Mouse (Mus musculus) embryonic facial prominence, embryonic 15.5 days (tissue): ENCODE results near the gene Qrich2. TPM values are rescaled to one million over a fixed set of nuclear protein-coding genes. Genes with fewer than 3 reads are reported as not detected.
A peak's percentile ranks its signal among the peaks of the same experiment; 100 is the strongest.

ENCODE experiments used
- ATAC-seq: fragments of 200-750 bp; cut with Nextera tagmentation; 2 replicates; pipeline ENCODE4 v1.8.0; 2017; ENCODE audit warnings: low read depth, moderate TSS enrichment; ENCODE audit not compliant: insufficient number of reproducible peaks, low FRiP score, low TSS enrichment
- H3K27ac ChIP-seq: fragments of 300-500 bp; sonication (generic); replicated peaks from 2 replicates; pipeline ENCODE4 v1.5.1; 2015; ENCODE audit warnings: mild to moderate bottlenecking, inconsistent platforms
- H3K27me3 ChIP-seq: fragments of 300-500 bp; sonication (generic); 2 replicates; pipeline ENCODE4 v1.6.1; 2015; ENCODE audit warnings: inconsistent platforms
- H3K36me3 ChIP-seq: fragments of 300-500 bp; sonication (generic); 2 replicates; pipeline ENCODE4 v1.6.1; 2015; ENCODE audit warnings: mild to moderate bottlenecking, inconsistent platforms
- H3K4me1 ChIP-seq: fragments of 300-500 bp; sonication (generic); 2 replicates; pipeline ENCODE4 v1.6.1; 2015; ENCODE audit warnings: inconsistent platforms
- H3K4me2 ChIP-seq: fragments of 300-500 bp; sonication (generic); replicated peaks from 2 replicates; pipeline ENCODE4 v1.6.1; 2015; ENCODE audit warnings: mild to moderate bottlenecking, inconsistent platforms
- H3K4me3 ChIP-seq: fragments of 300-500 bp; sonication (generic); replicated peaks from 2 replicates; pipeline ENCODE4 v1.5.1; 2015; ENCODE audit warnings: mild to moderate bottlenecking, inconsistent platforms
- H3K9ac ChIP-seq: fragments of 300-500 bp; sonication (generic); 2 replicates; pipeline ENCODE4 v1.6.1; 2015; ENCODE audit warnings: inconsistent platforms
- H3K9me3 ChIP-seq: fragments of 300-500 bp; sonication (generic); replicated peaks from 2 replicates; pipeline ENCODE4 v1.6.1; 2016; ENCODE audit warnings: inconsistent platforms
- WGBS: fragments of 180-500 bp; shearing (Covaris S2); methylation state at CpG from one replicate; pipeline ENCODE4 v1.1.7; 2015; 5-methylcytosine and 5-hydroxymethylcytosine counted together
- polyA plus RNA-seq: library from polyadenylated mRNA; unstranded; fragments of >200 nt; fragmentation: Nextera tagmentation; extraction: Ambion mirVana; gene quantifications from 2 replicates; pipeline ENCODE4 v1.2.1, GENCODE M21; 2015

Qrich2 gene
- polyA plus RNA-seq, 1 experiment from 2014 or later: 0.16 TPM

- peaks cover 42% of the 10 kb centered on the region for H3K4me1 ChIP-seq
- 49% methylated on average over 12 of the region's 12 CpGs for WGBS
These were observed 30.9 kb downstream of the Qrich2 start for GRCm38 (mm10) chr11:116434967-116435752.

GRCm38 (mm10) chr11:116434287-116434966, 31.6 kb downstream of the Qrich2 start:
- H3K9me3 ChIP-seq: no peaks in the 10 kb centered on the region
- H3K36me3 ChIP-seq: peaks cover 22% of the 10 kb centered on the region
- peak overlapping the region; percentile 92 for H3K27ac ChIP-seq
- H3K9ac ChIP-seq: peak overlapping the region; percentile 85
- peak; percentile 11 for ATAC-seq
- peak overlapping the region; percentile 74 for H3K4me3 ChIP-seq
- peak overlapping the region; percentile 59 for H3K4me2 ChIP-seq
- H3K27me3 ChIP-seq: no peaks in the 10 kb centered on the region
- H3K4me1 ChIP-seq: peaks cover 43% of the 10 kb centered on the region
- WGBS: under 1% methylated on average over 54 of the region's 67 CpGs

More at GRCm38 (mm10) chr11:116434967-116435752, 30.9 kb downstream of the Qrich2 start:
- Histone ChIP-seq H3K4me3 (peak overlapping the region; percentile 74), H3K9me3 (no peaks in the 10 kb centered on the region), H3K4me2 (peak overlapping the region; percentile 59), H3K27me3 (no peaks in the 10 kb centered on the region), H3K9ac (peak overlapping the region; percentile 85), H3K27ac (peak overlapping the region; percentile 92), H3K36me3 (peaks cover 29% of the 10 kb centered on the region)
- no peak for ATAC-seq

- Histone ChIP-seq H3K27ac (peak within 1 kb of the TSS; percentile 92), H3K27me3 (no peaks in the 10 kb centered on the region), H3K4me3 (peak within 1 kb of the TSS; percentile 74), H3K9ac (peak within 1 kb of the TSS; percentile 85), H3K4me1 (peaks cover 46% of the 10 kb centered on the region), H3K36me3 (peaks cover 16% of the 10 kb centered on the region), H3K4me2 (peak within 1 kb of the TSS; percentile 59), H3K9me3 (no peaks in the 10 kb centered on the region)
- ATAC-seq: peak; percentile 98
- WGBS: 2% methylated on average over 66 of the region's 66 CpGs
These were observed 32.4 kb downstream of the Qrich2 start, which contains the start of gene Ubald2 for GRCm38 (mm10) chr11:116433356-116434286. TSS of gene Ubald2 (plus strand) at chr11:116434094.

GRCm38 (mm10) chr11:116432593-116433355, 33.3 kb downstream of the Qrich2 start:
- peak overlapping the region; percentile 59 for H3K4me2 ChIP-seq
- H3K4me1 ChIP-seq: peaks cover 46% of the 10 kb centered on the region
- no peak for ATAC-seq
- H3K9ac ChIP-seq: no peak overlapping the region
- H3K9me3 ChIP-seq: no peaks in the 10 kb centered on the region
- no peak overlapping the region; the same call in 1 of the 2 replicates for H3K4me3 ChIP-seq
- 41% methylated on average over 8 of the region's 8 CpGs for WGBS
- H3K27ac ChIP-seq: peak overlapping the region; percentile 78
- no peaks in the 10 kb centered on the region for H3K27me3 ChIP-seq
- peaks cover 16% of the 10 kb centered on the region for H3K36me3 ChIP-seq

GRCm38 (mm10) chr11:116432127-116432526, 33.9 kb downstream of the Qrich2 start:
- H3K9me3 ChIP-seq: no peaks in the 10 kb centered on the region
- peaks cover 10% of the 10 kb centered on the region; the same call in 1 of the 2 replicates for H3K36me3 ChIP-seq
- H3K4me1 ChIP-seq: peaks cover 42% of the 10 kb centered on the region
- no peak overlapping the region for H3K9ac ChIP-seq
- H3K27ac ChIP-seq: peak overlapping the region; percentile 78; the same call in 1 of the 2 replicates
- 48% methylated on average over 6 of the region's 6 CpGs for WGBS
- H3K4me2 ChIP-seq: no peak overlapping the region
- H3K27me3 ChIP-seq: no peaks in the 10 kb centered on the region
- no peak for ATAC-seq
- H3K4me3 ChIP-seq: no peak overlapping the region

- H3K9ac ChIP-seq: no peak overlapping the region
- no peak overlapping the region for H3K4me3 ChIP-seq
- no peaks in the 10 kb centered on the region for H3K27me3 ChIP-seq
- ATAC-seq: no peak
- peaks cover 4% of the 10 kb centered on the region; the same call in 1 of the 2 replicates for H3K36me3 ChIP-seq
- H3K4me1 ChIP-seq: peaks cover 36% of the 10 kb centered on the region
- WGBS: 35% methylated on average over 11 of the region's 11 CpGs
- H3K4me2 ChIP-seq: peak overlapping the region; percentile 12; the same call in 1 of the 2 replicates
- H3K27ac ChIP-seq: 0 out of 2 replicates have a peak overlapping the region, but pooled peaks have one; percentile 4
- no peaks in the 10 kb centered on the region for H3K9me3 ChIP-seq
These were observed 34.5 kb downstream of the Qrich2 start for GRCm38 (mm10) chr11:116431428-116432077.

- no peak for ATAC-seq
- 0 out of 2 replicates have a peak overlapping the region, but pooled peaks have one; percentile 4 for H3K27ac ChIP-seq
- H3K4me2 ChIP-seq: peak overlapping the region; percentile 12; the same call in 1 of the 2 replicates
- H3K36me3 ChIP-seq: peaks cover 2% of the 10 kb centered on the region; the same call in 1 of the 2 replicates
- H3K27me3 ChIP-seq: no peaks in the 10 kb centered on the region
- no peak overlapping the region for H3K9ac ChIP-seq
- H3K4me3 ChIP-seq: no peak overlapping the region
- peaks cover 29% of the 10 kb centered on the region for H3K4me1 ChIP-seq
- 34% methylated on average over 22 of the region's 22 CpGs for whole genome bisulfite sequencing
- no peaks in the 10 kb centered on the region for H3K9me3 ChIP-seq
These were observed 35.2 kb downstream of the Qrich2 start for GRCm38 (mm10) chr11:116430723-116431427.

- Histone ChIP-seq H3K27ac (no peak overlapping the region), H3K4me1 (peaks cover 21% of the 10 kb centered on the region), H3K27me3 (no peaks in the 10 kb centered on the region), H3K36me3 (no peaks in the 10 kb centered on the region), H3K9me3 (no peaks in the 10 kb centered on the region), H3K9ac (no peak overlapping the region), H3K4me3 (no peak overlapping the region), H3K4me2 (no peak overlapping the region)
- 77% methylated on average over 9 of the region's 9 CpGs for WGBS
- no peak for ATAC-seq
These were observed 36.0 kb downstream of the Qrich2 start for GRCm38 (mm10) chr11:116429862-116430613.
